Mouse (Mus musculus): Measurements from ENCODE around the gene Aplf. TPM values are rescaled to one million over a fixed set of nuclear protein-coding genes. Genes with fewer than 3 reads are reported as not detected.
"Not testable (repeated sequence)": the region's sequence is repeated elsewhere in the genome, so short reads cannot be mapped to it uniquely, and the experiment has no call there.

The Aplf gene
- total RNA-seq, 1 experiment from 2014 or later = 5.2 TPM

DNA sequence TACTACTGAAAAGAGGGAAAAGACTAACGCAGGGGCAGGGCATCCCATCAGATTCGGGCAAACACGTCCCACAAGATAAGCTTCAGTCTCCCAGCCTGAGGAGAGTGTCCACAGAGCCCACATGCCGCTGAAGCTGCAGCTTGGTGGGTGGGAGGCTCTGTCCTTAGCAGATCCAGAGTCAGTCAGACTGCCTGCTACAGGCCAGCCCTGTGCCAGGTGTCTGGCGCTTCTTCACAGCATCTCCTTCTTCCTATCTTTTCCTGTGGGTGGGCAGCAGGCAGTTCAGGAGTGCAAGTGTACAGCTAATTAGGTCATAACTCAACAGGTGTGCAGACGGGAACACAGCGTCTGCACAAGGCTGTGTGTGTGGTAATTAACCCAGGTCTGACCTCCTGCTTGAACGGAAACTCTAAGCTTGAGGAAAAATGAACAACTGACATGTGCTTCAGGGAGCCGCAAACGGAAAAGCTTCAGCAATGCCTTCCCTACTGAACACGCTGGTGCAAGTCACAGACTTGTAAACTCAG is 33.8 kb downstream of the Aplf start:
- no peak for ATAC-seq (replicated peaks; ENCODE audit: insufficient number of reproducible peaks, low FRiP score, low TSS enrichment, poor library complexity, severe bottlenecking)

DNA sequence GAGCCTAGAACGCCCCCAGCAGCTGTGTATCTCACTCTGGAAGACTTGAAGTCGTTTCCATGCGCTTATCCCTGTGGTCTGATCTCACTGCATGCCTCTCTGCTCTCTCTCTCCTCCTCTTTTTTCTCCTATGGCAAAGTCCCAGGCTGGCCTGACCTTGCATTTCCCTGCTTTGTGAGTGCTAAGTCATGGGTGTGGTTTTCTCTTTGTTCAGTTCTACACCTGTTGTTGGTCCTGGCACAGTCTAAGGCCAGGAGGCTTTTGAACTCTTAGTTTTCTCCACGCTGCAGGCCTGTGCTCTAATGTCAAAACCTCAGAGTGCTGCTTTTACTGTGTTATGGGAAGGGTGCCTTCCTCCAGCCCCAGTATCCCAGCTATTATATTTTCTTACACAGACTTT is 39.8 kb downstream of the Aplf start:
- ATAC-seq (replicated peaks; ENCODE audit: insufficient number of reproducible peaks, low FRiP score, low TSS enrichment, poor library complexity, severe bottlenecking) = no peak

DNA sequence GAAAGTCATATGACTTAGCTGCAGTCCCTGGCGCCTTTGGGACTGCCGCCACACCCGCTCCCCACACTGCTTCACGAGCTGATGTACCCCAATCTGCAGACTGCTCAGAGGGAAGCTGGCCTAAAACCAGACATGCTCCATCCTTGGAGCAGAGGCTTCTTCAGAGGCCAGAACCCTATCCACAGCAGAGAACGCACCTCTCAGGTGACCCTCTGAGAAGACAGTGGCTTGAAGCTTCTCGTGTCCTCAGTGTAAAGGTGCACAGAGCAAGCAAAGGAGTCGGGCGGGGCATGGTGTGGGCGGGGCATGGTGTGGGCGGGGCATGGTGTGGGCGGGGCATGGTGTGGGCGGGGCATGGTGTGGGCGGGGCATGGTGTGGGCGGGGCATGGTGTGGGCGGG is 43.1 kb downstream of the Aplf start:
- not testable (repeated sequence) for ATAC-seq (replicated peaks; ENCODE audit: insufficient number of reproducible peaks, low FRiP score, low TSS enrichment, poor library complexity, severe bottlenecking)

DNA sequence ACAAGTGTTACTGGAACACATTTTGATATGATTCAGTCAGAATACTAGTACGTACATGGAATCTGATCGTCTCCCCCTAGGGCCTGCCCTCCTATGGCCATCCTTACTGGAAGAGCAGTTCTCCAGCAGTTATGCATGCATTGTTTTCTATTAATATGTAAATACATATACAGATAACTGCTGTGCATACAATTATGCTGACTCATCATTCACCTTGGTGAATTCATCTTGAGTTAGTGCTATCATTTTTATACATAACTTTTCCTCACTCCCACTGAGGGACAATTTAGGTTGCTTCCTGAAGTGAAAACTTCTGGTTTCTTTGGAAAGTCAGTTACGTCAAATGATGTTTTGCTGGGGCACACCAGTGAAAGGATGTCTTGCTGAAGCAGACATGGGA is 48.8 kb downstream of the Aplf start:
- no peak for ATAC-seq (replicated peaks; ENCODE audit: insufficient number of reproducible peaks, low FRiP score, low TSS enrichment, poor library complexity, severe bottlenecking)

DNA sequence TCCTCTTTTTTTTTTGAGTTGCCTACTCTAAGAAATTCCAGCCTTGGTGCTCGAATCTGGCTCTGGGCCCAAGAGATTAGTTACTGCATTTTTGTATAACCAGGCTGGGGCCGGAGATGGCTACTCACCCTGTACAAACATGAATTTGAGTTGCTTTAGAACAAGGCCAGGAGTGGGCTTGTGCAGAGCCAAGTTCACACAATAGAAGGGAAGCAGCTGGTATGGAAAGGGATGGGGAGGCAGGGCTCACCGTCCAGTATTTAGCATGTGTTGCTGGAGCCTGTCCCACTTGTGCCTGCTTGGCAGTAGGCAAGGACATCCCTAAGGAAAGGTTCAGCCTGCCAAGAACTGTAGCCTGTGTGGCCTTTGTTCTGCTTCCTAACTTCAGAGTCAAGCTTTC is 50.7 kb downstream of the Aplf start:
- no peak for ATAC-seq (replicated peaks; ENCODE audit: insufficient number of reproducible peaks, low FRiP score, low TSS enrichment, poor library complexity, severe bottlenecking)

DNA sequence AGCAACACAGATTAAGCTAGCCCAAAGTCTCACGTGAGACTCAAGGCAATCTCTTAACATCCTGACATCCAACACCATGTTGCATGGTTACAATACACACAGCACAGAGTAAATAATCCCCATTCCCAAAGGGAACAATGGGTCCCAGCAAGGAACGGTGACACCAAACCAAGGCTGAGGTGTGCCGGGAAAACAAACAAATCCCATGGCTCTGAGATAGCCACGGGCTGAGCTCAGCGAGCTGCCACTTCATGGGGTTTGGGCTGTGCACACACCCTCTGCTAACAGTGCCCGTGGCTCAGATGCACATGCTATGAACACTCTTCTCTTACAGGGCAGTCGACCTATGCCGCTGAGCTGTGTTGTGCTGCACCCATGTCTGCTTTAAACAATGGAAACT is 54.0 kb downstream of the Aplf start:
- ATAC-seq (replicated peaks; ENCODE audit: insufficient number of reproducible peaks, low FRiP score, low TSS enrichment, poor library complexity, severe bottlenecking) = no peak

DNA sequence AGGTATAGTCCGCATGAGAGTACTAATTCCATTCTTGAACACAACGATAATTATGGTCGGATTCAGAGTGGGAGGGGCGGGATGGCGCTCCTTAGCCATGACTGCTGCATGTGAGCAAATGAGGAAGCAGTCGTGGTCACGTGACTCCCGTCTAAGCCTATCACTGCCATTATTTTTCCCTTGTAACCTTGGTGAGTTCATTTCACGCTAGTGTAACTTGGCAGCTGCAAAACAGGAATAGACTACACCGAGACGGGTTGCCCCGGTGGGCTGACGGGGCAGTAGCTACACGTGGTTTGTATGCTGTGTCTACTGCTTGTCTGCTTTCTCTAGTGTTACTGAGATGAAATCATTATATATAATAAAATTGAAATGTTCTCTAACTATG is 56.3 kb downstream of the Aplf start:
- no peak for ATAC-seq (replicated peaks; ENCODE audit: insufficient number of reproducible peaks, low FRiP score, low TSS enrichment, poor library complexity, severe bottlenecking)

DNA sequence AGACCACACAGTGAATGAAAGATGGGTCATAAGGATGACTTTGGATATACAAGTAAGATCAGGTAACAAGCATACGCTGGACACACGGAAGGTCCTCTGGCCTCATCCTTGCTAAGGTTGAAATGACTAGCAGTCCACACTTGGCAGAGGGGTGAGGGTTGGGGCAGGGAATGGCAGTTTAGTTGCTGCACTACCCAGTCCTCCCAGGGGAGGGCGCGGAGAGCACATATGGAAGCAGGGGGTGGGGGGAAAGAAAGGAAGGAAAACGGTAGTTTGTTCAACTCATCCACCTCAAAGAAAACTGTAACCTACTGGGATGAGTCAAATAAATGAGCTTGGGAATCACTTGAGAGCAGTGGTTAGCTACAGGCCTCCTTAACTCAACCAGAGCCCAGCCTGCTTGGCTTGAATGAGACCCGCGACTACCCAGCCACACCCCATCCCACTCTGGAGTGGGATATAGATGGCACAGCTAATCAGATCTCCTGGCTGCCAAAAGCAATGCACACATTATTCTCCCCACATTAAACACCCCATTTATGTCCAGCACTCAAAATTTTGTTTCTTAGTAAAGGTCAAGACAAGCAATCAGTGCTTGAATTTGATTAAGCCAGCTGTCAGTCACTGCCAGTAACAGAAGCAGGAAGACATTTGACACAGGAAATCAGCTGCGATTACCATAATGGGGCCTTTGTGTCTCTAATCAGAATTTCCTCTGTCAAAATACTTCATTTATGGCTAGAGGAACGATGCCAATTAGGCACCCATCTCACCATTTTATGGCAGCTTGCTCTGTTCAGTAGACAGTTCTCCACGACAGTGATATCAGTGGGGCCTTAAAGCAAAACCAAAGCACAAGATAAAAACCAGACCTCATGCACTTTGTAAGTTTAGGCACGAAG is 56.9 kb downstream of the Aplf start:
- no peak for ATAC-seq (replicated peaks; ENCODE audit: insufficient number of reproducible peaks, low FRiP score, low TSS enrichment, poor library complexity, severe bottlenecking)

DNA sequence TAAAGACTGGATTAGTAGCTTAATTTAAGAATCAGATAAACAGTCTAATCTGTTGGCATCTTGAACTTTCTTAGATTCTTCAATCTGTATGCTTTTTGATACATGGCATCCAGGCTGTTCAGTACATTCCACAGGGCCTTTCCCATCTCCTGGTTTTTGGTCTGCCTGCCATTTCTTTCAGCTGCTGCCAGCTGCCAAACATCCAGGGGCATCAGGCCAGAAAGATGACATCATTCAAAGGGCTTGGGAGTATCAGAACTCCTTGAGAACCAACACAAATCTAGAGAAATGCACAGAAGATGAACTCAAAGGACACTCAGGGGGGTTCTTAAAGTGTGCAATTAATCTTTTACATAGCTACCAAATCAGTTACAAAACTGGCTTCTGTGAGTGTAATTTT is 72.2 kb downstream of the Aplf start:
- ATAC-seq (replicated peaks; ENCODE audit: insufficient number of reproducible peaks, low FRiP score, low TSS enrichment, poor library complexity, severe bottlenecking) = no peak

DNA sequence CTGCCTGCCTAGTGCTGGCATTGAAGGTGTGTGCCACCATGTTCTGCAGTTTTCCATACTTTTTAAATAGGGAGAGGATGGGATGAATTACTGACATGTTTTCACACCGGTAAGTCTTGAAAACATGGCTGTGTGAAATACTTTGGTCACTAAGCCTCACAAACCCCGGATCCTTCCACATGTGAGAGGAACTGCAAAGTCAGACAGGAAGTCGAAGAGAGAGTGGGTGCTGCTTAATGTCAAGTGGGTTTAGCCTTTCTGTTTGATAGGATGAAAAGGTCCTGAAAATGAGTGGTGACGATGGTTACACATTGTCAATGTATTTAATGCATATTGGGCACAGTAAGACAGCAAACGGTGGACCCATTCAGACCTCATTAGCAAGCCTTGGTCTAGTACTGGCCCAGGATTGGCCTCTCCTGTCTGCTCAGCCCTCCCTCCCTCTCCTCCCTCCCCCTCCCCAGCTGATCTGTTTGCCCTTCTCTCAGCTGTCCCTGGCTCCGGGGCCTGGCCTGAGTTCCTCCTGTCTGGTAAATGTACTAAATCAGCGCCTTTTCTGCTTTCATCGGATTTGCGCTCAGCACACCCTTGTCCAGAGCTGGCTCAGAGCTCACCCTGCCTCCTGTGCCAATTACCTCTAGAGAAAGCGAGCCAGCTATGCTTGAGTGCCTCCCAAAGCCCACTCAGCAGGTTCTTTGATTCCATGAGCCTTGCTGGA is 74.7 kb downstream of the Aplf start:
- no peak for ATAC-seq (replicated peaks; ENCODE audit: insufficient number of reproducible peaks, low FRiP score, low TSS enrichment, poor library complexity, severe bottlenecking)

DNA sequence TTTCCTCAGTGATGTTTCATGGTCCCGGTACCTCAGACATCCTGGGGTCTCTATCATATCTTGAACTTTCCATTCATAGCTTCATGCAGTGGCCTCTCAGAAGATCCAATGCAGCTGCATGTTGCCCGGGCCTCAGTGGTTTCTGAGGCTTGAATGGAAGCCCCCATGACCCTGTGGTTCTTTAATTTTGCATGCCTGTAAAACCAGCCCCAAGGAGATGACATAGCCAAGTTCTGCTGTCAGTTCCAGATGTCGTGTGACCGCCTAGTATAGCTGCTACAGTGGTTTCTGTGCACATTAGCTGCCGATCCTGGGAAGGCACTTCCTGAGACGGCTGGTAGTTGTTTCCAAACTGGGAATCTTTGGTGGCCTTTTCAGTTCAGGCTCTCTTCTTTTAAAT is 77.8 kb downstream of the Aplf start:
- ATAC-seq (replicated peaks; ENCODE audit: insufficient number of reproducible peaks, low FRiP score, low TSS enrichment, poor library complexity, severe bottlenecking) = no peak

DNA sequence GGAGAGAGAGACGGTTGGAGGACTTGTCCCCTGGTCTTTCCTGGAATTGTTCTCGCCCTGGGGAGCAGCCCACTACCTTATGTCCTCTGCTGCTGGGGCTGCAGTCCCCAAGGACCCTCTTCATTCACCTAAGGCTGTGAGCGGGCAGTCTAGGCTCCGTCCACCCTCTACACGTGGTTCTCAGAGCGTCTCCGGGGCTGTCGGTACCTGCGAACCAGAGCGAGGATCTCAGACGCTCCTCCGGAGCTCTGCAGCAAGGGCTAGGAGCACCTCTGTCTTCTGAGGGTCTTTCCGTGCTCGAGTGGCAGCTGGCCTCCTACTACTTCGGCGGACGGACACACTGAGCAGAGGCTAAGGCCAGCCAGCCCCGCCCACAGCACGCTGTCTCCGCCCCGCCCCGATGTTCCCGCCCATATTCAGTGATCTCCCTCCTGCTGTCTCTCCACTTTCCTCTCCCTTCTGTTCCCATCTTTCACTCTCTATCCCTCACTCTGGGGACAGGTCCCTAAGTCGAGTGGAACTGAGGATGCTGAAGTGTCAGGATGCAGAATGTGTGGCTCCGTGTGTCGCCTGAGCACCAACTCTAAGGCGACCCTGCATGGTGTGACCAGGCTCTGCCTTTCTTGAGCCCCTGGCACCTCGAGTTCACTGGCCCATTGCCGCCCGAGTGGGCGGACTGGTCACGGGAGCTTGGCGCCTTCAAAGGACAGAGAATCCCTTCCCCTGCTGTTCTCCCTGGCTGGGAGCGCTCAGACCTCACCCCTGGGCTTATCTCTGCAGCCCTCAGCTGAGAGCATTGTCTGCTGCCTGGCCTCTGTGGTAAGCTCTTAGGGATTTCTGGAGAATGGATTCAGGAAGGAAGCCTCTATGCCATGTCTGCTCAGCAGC is 81.4 kb downstream of the Aplf start, which contains the start of gene Prokr1:
TSS of gene Prokr1 (minus strand) at position 350 of the 888 bp plus-strand sequence.
- peak; percentile 81 for ATAC-seq (replicated peaks; ENCODE audit: insufficient number of reproducible peaks, low FRiP score, low TSS enrichment, poor library complexity, severe bottlenecking)

DNA sequence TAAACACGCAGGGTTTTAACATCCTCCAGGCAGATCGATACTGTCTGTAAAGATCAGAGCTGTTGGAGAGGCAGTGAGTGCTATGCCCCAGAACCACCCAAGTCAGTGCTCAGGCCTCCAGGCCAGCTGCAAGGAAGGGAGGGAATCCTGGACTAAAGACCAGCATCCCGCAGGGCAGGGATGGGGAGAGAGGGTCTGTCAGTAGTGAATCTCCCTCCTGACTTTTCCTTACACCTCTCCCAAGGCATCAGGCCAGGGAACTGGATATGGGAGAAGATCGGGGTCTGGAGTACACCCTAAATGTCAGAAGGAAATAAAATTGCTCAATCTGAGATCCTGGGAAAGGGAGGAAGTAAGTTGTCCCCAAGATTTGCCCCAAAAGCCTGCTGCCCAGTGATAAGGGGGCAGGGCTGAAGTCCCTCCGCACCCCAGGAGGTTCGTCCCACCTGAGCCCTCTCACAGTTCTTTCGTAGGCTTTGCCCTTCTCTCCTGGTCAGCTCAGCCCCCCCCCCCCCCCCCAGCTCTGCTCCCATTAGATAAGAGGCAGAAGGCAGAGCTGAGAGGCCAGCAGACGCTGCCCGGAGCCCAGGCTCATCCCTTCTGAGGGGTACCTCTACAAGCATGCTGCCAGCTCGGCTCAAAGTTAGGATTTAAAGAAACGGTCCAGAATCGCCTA is 82.1 kb downstream of the Aplf start:
- ATAC-seq (replicated peaks; ENCODE audit: insufficient number of reproducible peaks, low FRiP score, low TSS enrichment, poor library complexity, severe bottlenecking) = no peak

DNA sequence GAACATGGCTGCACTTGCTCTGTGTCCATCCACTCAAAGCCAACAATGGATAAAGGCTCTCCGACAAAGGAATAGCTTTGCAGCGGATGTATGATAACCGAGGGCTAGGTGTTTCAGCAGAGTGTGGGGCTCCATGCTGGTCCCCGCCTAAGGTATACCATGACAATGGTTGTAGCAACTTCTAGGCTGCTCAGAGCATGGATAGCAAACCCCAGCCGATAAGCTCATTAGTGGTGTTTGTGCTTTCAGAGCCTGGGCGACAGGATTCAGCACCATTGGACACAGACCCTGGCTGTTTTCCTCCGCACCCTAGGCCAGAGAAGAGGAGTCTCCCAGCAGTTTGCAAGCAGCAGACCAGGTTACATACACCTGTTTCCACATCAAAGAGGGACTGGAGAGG is 88.0 kb downstream of the Aplf start:
- no peak for ATAC-seq (replicated peaks; ENCODE audit: insufficient number of reproducible peaks, low FRiP score, low TSS enrichment, poor library complexity, severe bottlenecking)

DNA sequence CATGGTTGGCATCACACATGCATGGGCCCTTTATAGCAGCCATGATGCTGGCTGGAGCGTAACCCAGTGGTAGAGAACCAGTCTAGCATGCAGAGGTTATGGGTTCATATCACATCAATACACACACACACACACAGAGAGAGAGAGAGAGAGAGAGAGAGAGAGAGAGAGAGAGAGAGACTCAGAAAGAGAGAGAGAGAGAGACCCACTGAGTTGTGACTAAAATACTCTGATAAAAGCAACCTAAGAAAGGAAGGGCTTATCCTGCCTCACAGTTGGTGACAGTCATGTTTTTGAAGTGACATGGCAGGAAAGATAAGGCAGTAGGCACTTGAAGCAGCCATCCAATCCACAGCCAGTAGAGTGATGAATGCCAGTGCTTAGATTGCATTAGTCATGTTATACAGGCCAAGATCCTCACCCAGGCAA is 88.8 kb downstream of the Aplf start:
- ATAC-seq (replicated peaks; ENCODE audit: insufficient number of reproducible peaks, low FRiP score, low TSS enrichment, poor library complexity, severe bottlenecking) = no peak

DNA sequence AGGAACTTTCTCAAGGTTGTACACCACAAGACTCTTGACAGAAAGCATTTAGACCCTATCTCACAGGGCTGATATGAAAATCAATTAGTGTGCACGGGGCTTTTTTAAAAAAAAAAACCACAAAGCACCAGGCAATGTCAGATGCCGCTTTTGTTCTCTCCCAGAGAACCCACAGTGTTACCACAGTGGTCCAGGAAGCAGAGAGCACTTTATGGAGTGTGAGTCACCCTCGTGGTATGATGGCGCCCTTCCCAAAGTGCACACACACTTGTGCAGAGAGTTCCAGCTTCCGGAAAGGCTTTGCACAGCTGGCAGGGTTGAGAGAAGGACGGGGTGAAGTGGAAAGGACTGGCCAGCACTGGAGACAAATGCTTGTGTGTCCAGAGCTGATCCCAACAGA is 89.5 kb downstream of the Aplf start:
- no peak for ATAC-seq (replicated peaks; ENCODE audit: insufficient number of reproducible peaks, low FRiP score, low TSS enrichment, poor library complexity, severe bottlenecking)

DNA sequence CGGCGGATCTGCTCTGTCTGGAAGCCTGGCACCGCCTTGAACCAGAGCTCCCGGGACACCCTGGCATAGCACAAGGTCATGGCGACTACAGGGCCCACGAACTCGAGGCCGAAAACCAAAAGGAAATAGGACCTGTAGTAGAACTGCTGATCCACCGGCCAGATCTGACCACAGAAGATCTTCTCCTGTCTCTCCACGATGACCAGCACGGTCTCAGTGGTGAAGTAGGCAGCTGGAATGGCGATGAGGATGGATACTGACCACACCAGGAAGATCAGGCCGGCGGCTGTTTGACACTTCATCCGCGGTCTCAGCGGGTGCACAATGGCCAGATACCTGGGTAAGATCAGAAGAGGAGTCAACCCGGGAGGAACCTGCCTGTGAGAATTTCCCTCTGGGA is 90.4 kb downstream of the Aplf start:
- ATAC-seq (replicated peaks; ENCODE audit: insufficient number of reproducible peaks, low FRiP score, low TSS enrichment, poor library complexity, severe bottlenecking) = no peak

DNA sequence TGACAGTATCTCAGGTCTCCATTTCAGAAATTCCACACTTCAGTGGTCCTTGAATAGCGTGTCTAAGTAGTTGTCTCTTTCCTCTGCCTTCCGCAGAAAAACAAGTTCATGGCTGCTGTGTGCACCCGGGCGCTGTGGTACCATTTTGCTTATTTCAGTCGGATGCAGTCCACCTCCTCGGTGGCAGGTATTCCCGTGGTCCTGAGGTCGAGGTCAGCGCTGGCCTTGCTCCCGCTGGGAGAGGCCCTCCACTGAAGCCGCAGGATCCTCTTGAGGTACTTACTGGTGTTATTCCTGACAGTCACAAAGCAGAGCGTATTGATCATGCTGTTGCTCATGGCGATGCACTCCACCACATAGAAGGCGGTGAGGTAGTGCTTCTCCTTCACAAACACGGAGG is 90.9 kb downstream of the Aplf start:
- ATAC-seq (replicated peaks; ENCODE audit: insufficient number of reproducible peaks, low FRiP score, low TSS enrichment, poor library complexity, severe bottlenecking) = no peak
